Mouse (Mus musculus): ENCODE measurements around the gene Serf2. TPM values are rescaled to one million over a fixed set of nuclear protein-coding genes. Genes with fewer than 3 reads are reported as not detected.
A peak's percentile ranks its signal among the peaks of the same experiment; 100 is the strongest.

The Serf2 gene
- 391 and 404 TPM in 2 replicates for polyA plus RNA-seq (2015; fragmentation: Nextera tagmentation; extraction: Ambion mirVana)

DNA sequence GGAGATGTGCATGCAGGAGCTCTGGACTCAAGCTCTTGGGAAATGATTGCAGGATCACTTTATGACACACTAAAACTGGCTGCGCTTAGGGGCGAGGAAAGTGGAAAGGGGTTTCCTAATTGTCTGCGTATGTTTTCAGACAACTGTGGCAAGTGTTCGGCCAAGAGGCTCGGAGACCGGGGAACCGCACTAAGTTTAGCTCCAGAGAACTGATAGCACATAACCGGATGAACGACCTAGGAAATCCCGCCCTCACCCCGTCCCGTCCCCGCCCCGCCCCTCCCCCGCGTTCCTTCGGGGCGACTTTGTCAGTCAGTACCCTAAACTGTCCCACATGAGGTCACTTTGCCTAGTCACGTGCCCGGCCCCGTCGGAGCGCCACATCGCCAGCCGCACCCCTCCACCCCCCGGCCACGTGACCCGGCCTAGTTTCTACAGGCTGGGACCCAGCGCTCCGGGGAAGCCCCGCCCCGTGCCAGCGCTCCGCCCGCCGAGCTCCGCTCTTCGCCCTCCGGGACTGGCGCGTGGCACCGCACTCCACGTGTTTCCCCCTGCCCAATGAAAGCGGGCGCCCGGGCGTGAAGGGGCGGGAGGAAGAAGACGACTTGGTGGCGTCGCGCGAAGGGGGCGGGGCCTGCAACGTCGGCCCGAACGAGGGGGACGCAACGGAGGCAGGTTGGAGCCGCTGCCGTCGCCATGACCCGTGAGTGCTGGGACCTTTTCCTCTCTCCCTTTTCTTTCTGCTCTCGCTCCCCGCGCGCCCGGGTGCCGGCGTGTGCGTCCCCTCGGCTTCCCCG, at the start of gene Serf2:
Gene Serf2, plus strand, starts transcription at position 457 of the 797 bp plus-strand sequence.
- Histone ChIP-seq H3K9ac (peak within 1 kb of the TSS; percentile 95), H3K27me3 (no peaks in the 10 kb centered on the region), H3K4me1 (replicated peaks) (peaks cover 27% of the 10 kb centered on the region), H3K27ac (peak within 1 kb of the TSS; percentile 98), H3K9me3 (no peaks in the 10 kb centered on the region), H3K4me2 (peak within 1 kb of the TSS; percentile 84), H3K36me3 (peaks cover 26% of the 10 kb centered on the region), H3K4me3 (peak within 1 kb of the TSS; percentile 93)
- peak; percentile 99 for ATAC-seq (ENCODE audit: low FRiP score)
- WGBS: under 1% methylated on average over 73 of the region's 74 CpGs

DNA sequence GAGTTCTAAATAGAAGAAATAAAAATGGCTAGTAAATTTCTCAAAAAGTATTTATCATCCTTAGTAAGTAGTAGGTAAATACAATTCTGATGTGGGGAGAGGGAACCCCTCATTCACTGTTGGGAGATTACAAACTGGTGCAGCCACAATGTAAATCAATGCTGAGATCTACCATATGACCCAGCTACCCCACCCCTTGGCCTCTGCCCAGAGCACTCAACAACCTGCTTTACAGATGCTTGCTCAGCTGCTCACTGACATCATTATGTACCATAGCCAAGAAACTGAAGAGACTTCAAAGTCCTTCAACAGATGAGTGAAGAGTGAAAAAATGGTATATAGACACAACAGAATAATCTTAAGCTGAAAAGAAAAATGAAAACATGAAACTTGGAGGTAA, 45.7 kb upstream of the Serf2 start:
- no peaks in the 10 kb centered on the region; the same call in 1 of the 2 replicates for H3K36me3 ChIP-seq
- no peaks in the 10 kb centered on the region for H3K4me1 ChIP-seq (replicated peaks)
- H3K4me2 ChIP-seq: no peak overlapping the region
- H3K27me3 ChIP-seq: no peaks in the 10 kb centered on the region
- ATAC-seq (ENCODE audit: low FRiP score): no peak
- H3K9ac ChIP-seq: no peak overlapping the region
- H3K4me3 ChIP-seq: no peak overlapping the region
- H3K9me3 ChIP-seq: no peaks in the 10 kb centered on the region
- no peak overlapping the region for H3K27ac ChIP-seq

DNA sequence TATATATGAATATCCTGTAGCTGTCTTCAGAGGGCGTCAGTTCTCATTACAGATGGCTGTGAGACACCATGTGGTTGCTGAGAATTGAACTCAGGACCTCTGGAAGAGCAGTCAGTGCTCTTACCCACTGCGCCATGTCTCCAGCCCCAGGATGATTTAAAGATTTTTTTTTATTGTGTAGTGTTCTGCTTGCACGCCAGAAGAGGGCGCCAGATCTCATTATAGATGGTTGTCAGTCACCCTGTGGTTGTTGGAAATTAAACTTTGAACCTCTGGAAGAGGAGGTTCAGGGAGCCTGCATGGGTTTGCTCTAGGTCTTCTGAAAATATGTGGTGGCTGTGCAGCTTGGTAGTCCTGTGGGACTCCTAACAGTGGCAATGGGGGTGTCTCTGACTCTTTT, 40.8 kb upstream of the Serf2 start:
- H3K27ac ChIP-seq: no peak overlapping the region
- no peak overlapping the region for H3K4me2 ChIP-seq
- ATAC-seq (ENCODE audit: low FRiP score): no peak
- H3K36me3 ChIP-seq: no peaks in the 10 kb centered on the region; the same call in 1 of the 2 replicates
- no peak overlapping the region for H3K4me3 ChIP-seq
- no peaks in the 10 kb centered on the region for H3K9me3 ChIP-seq
- no peaks in the 10 kb centered on the region for H3K27me3 ChIP-seq
- H3K9ac ChIP-seq: no peak overlapping the region
- peaks cover 12% of the 10 kb centered on the region for H3K4me1 ChIP-seq (replicated peaks)
- 30% methylated on average over 4 of the region's 4 CpGs for WGBS

DNA sequence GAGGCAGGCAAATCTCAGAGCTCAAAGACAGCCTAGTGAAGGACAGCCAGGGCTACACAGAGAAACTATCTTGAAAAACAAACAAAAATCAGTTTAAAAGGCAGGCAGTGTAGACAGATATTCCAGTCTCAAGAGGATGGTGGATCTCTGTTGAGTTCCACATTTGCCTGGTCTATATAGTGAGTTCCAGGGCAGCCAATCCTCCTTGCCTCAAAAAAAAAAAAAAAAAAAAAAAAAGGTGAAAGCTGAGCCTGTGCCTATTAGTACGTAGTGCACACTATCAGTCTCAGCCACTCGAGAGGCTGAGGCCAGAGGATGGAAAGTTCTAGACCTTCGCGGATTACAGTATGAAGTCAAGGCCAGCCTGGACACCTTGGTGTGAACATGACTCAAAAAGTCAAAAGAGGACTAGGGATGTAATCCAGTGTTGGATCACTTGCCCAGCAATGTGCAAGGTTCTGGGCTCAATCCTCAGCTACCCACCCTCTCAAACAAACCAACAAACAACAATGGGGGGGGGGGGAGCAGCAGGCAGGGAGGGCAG, 36.1 kb upstream of the Serf2 start:
- peak overlapping the region; percentile 97 for H3K9ac ChIP-seq
- no peak for ATAC-seq (ENCODE audit: low FRiP score)
- H3K4me1 ChIP-seq (replicated peaks): peaks cover 43% of the 10 kb centered on the region

DNA sequence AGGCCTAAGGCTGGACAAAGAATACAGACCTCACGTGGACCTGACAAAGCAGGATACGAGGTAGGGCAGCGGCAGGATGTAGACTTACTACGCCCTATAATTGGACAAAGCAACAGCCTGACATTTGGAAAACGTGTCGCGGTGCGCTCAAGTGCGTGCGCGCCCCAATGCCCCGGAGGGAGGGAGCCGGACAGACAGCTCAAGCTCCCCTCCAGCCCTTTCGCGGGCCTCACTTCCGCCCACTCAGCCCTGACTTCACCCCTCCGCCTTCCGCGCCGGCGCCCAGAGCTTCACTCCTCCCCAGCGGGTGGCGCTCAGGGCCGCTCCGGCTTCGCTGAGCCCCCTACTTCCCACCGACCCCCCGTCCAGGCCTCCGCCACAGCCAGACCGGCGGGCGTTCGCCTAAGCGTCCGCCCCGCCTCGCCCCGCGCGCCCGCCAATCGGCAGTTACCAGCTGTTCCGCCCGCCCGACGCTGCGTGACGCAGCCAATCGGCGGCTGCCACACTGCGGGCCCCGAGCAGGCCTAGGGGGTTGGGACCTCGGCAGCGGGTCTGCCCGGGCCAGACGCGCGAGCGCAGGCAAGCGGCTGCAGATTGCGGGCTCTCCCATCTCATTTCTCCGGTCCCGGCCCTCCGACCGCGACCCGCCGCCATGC, 35.5 kb upstream of the Serf2 start, which contains the start of the genes Pdia3 and Catsper2:
Gene Pdia3, plus strand, starts transcription at position 389 of the 656 bp plus-strand sequence.
Gene Catsper2, minus strand, starts transcription at position 406 of the 656 bp plus-strand sequence.
- H3K27me3 ChIP-seq: no peaks in the 10 kb centered on the region
- H3K9me3 ChIP-seq: no peaks in the 10 kb centered on the region
- H3K27ac ChIP-seq: peak within 1 kb of the TSS; percentile 97
- peak within 1 kb of the TSS; percentile 63 for H3K4me2 ChIP-seq
- ATAC-seq (ENCODE audit: low FRiP score): peak; percentile 100
- peaks cover 7% of the 10 kb centered on the region; the same call in 1 of the 2 replicates for H3K36me3 ChIP-seq
- peaks cover 45% of the 10 kb centered on the region for H3K4me1 ChIP-seq (replicated peaks)
- WGBS: under 1% methylated on average over 66 of the region's 68 CpGs
- peak within 1 kb of the TSS; percentile 97 for H3K9ac ChIP-seq
- H3K4me3 ChIP-seq: peak within 1 kb of the TSS; percentile 98

More for the DNA sequence above, 36.1 kb upstream of the Serf2 start:
- 16% methylated on average over 4 of the region's 4 CpGs for WGBS
- no peaks in the 10 kb centered on the region for H3K9me3 ChIP-seq
- peak overlapping the region; percentile 97 for H3K27ac ChIP-seq
- peaks cover 1% of the 10 kb centered on the region; the same call in 1 of the 2 replicates for H3K36me3 ChIP-seq
- H3K27me3 ChIP-seq: no peaks in the 10 kb centered on the region
- peak overlapping the region; percentile 98 for H3K4me3 ChIP-seq
- H3K4me2 ChIP-seq: peak overlapping the region; percentile 63

DNA sequence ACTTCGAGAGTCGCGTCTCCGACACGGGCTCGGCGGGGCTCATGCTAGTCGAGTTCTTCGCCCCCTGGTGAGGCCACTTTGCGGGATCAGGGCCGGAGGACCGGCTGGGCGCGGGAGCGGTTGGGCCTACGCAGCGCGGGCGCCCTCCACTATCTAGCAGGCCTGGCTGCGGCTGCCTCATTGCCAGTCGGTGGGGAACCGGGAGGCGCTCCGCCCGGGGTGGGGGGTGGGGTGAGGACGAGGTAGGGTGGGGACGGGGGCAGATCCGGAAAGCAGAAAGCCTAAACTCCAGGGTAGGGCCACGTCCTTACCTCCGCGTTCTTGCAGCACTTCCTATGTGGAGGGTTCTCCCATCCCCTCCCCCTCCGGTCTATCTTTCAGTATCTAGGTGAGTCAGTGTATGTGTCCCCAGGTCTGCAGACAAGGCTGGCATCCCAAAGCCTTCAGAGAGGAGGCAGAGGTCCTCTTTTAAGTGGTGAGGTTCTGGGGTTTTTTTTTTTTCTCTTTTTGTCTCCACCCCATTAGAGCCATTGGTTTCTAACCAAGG, 34.8 kb upstream of the Serf2 start:
- Histone ChIP-seq H3K9ac (peak overlapping the region; percentile 97), H3K27ac (peak overlapping the region; percentile 97), H3K4me2 (peak overlapping the region; percentile 58), H3K27me3 (no peaks in the 10 kb centered on the region), H3K4me3 (peak overlapping the region; percentile 98), H3K9me3 (no peaks in the 10 kb centered on the region), H3K36me3 (peaks cover 13% of the 10 kb centered on the region; the same call in 1 of the 2 replicates), H3K4me1 (replicated peaks) (peaks cover 50% of the 10 kb centered on the region)
- peak; percentile 63 for ATAC-seq (ENCODE audit: low FRiP score)
- WGBS: 1% methylated on average over 29 of the region's 32 CpGs

DNA sequence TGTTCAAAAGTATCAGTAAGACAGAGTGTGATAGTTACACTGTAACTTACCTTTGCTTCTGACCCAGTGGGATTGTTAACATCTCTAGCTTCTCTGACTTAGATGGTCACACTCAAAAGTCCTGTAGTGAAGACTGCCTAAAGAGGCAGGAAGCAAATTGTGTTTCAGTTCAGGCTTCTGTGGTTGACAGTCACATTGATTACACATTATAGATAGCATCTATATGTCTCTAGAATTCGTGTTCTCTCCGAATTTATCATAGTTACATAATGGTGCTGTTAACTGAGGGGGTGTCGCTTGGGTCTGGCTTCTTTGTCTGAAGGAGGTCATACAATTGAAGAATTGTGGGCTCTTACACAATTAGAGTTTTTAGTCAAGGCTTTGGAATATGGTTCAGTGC, 33.9 kb upstream of the Serf2 start:
- whole genome bisulfite sequencing: 42% methylated on average over 3 of the region's 3 CpGs
- no peak overlapping the region for H3K27ac ChIP-seq
- peaks cover 17% of the 10 kb centered on the region for H3K36me3 ChIP-seq
- peak overlapping the region; percentile 97 for H3K9ac ChIP-seq
- no peak for ATAC-seq (ENCODE audit: low FRiP score)
- H3K27me3 ChIP-seq: no peaks in the 10 kb centered on the region
- peak overlapping the region; percentile 98 for H3K4me3 ChIP-seq
- H3K9me3 ChIP-seq: no peaks in the 10 kb centered on the region
- peaks cover 50% of the 10 kb centered on the region for H3K4me1 ChIP-seq (replicated peaks)
- peak overlapping the region; percentile 58 for H3K4me2 ChIP-seq

DNA sequence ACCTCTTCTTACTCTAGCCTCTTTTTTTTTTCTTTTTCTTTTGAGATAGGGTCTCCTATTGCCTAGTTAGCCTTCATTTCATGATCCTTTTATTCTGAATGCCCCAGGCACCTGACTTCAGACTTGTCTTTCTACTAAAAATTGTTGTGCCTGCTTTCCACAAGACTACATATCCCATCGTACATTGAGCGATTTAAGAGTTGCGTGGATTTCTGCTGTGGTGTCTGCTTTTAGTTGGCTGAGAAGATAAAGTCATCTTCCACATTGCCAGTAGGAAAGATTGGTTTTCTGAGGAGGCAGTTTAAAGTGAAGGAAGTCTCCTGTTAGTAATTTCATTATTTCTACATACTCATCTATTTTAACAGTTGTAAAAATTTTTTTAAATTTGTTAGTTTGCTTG, 33.4 kb upstream of the Serf2 start:
- H3K9me3 ChIP-seq: no peaks in the 10 kb centered on the region
- peaks cover 17% of the 10 kb centered on the region for H3K36me3 ChIP-seq
- 92% methylated on average over 3 of the region's 3 CpGs for WGBS
- peak overlapping the region; percentile 97 for H3K9ac ChIP-seq
- no peak overlapping the region for H3K27ac ChIP-seq
- H3K4me1 ChIP-seq (replicated peaks): peaks cover 50% of the 10 kb centered on the region
- no peak for ATAC-seq (ENCODE audit: low FRiP score)
- peak overlapping the region; percentile 58 for H3K4me2 ChIP-seq
- peak overlapping the region; percentile 98 for H3K4me3 ChIP-seq
- H3K27me3 ChIP-seq: no peaks in the 10 kb centered on the region

DNA sequence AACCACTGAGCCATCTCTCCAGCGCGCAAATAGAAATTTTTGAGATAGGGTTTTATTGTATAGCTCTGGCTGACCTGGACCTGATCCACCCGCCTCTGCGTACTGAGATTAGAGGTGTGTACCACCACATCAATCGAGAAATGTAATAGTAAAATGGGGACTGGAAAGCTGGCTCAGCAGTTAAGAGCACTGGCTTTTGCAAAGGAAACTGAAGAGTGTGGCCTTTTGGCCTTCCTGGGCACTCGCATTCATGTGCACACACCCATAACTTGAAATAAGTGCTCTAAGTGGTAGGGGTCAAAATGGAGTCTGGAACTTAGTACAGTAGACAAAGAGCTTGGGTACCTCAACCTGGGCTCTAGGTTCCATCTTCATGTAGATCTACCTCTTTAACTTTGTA, 32.6 kb upstream of the Serf2 start:
- peaks cover 50% of the 10 kb centered on the region for H3K4me1 ChIP-seq (replicated peaks)
- H3K4me3 ChIP-seq: peak overlapping the region; percentile 8; the same call in 1 of the 2 replicates
- ATAC-seq (ENCODE audit: low FRiP score): no peak
- no peak overlapping the region for H3K27ac ChIP-seq
- H3K4me2 ChIP-seq: peak overlapping the region; percentile 58; the same call in 1 of the 2 replicates
- H3K9me3 ChIP-seq: no peaks in the 10 kb centered on the region
- H3K27me3 ChIP-seq: no peaks in the 10 kb centered on the region
- peaks cover 17% of the 10 kb centered on the region for H3K36me3 ChIP-seq
- H3K9ac ChIP-seq: no peak overlapping the region
- 95% methylated on average over 6 of the region's 6 CpGs for WGBS

DNA sequence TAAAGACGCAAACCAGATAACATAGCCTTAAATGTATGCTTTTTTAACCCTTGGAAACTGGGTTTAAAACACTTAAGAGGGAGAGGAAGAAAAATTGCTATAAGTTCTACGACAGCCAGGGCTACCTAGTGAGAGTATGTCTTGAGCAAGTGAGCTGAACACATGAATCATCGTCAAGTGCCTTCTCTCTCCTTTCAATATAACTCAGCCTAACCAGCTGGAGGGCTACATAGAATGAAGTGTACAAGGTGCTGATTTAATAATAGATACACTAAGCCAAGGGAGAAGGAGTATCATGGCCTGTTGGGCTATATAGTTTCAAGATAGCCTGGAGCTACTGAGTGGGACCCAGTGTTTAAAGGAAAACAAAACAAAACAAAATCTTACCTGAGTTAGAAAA, 30.5 kb upstream of the Serf2 start:
- Histone ChIP-seq H3K36me3 (peaks cover 33% of the 10 kb centered on the region), H3K27me3 (no peaks in the 10 kb centered on the region), H3K27ac (no peak overlapping the region), H3K4me3 (no peak overlapping the region), H3K4me2 (no peak overlapping the region), H3K9me3 (no peaks in the 10 kb centered on the region), H3K4me1 (replicated peaks) (peaks cover 38% of the 10 kb centered on the region), H3K9ac (no peak overlapping the region)
- ATAC-seq (ENCODE audit: low FRiP score): no peak
- WGBS: 92% methylated on average over 3 of the region's 3 CpGs

DNA sequence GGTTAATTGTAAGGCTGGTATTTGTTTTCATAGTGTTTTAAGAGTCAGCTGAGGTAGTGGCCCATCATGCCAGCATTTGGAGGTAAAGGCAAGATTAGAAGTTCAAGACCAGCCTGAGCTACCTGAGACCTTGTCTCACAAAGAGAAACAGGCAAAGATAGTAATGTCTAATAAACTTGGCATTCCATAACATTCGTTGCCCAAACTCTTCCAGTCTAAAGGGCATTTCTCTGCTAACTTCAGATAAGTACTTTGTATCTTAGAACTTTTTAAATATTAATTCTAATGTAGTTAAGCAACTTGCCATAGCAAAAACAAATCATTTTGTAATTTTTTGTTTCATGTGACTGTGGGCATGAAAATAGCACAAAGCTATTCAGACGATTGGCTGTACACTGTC, 25.8 kb upstream of the Serf2 start:
- 93% methylated on average over 2 of the region's 2 CpGs for WGBS
- Histone ChIP-seq H3K4me3 (no peak overlapping the region), H3K9ac (no peak overlapping the region)

DNA sequence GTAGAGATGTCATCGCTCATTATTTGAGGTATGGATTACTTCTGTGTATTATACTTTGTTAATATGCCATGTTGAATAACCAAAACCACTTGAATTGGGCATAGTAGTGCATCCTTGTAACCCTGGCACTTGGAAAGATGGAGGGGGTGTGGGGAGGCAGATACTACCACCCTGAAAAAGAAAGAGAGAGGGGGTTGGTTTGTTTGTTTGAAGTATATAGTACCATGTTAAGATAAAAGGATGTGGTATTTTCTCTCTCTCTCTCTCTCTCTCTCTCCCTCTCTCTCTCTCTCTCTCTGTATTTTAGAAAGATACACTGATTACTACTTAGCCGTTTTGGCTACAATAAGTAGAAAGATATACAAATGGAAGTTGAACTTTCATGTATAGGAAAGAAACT, 23.1 kb upstream of the Serf2 start:
- Histone ChIP-seq H3K4me2 (no peak overlapping the region), H3K4me3 (no peak overlapping the region), H3K27ac (no peak overlapping the region), H3K27me3 (no peaks in the 10 kb centered on the region), H3K4me1 (replicated peaks) (no peaks in the 10 kb centered on the region), H3K9me3 (no peaks in the 10 kb centered on the region), H3K9ac (no peak overlapping the region), H3K36me3 (peaks cover 85% of the 10 kb centered on the region)
- ATAC-seq (ENCODE audit: low FRiP score): no peak
- 95% methylated on average over 2 of the region's 2 CpGs for WGBS

More for the DNA sequence above, 25.8 kb upstream of the Serf2 start:
- Histone ChIP-seq H3K4me1 (replicated peaks) (peaks cover 7% of the 10 kb centered on the region), H3K27ac (no peak overlapping the region), H3K36me3 (peaks cover 72% of the 10 kb centered on the region), H3K27me3 (no peaks in the 10 kb centered on the region), H3K4me2 (no peak overlapping the region), H3K9me3 (no peaks in the 10 kb centered on the region)
- ATAC-seq (ENCODE audit: low FRiP score): no peak
